Mouse (Mus musculus) mammary gland, adult 2 months (tissue): ENCODE results near the gene Abhd17a. TPM values are rescaled to one million over a fixed set of nuclear protein-coding genes. Genes with fewer than 3 reads are reported as not detected.

Experiments
- polyA plus RNA-seq: library from polyadenylated mRNA; depleted of rRNA; stranded (reverse); fragments of >200 nt; gene quantifications from 2 replicates; pipeline ENCODE4 v1.2.3, GENCODE M21; 2012; ENCODE audit warnings: low replicate concordance; rRNA removed

The Abhd17a gene
- 205 and 464 TPM in 2 replicates for polyA plus RNA-seq

DNA sequence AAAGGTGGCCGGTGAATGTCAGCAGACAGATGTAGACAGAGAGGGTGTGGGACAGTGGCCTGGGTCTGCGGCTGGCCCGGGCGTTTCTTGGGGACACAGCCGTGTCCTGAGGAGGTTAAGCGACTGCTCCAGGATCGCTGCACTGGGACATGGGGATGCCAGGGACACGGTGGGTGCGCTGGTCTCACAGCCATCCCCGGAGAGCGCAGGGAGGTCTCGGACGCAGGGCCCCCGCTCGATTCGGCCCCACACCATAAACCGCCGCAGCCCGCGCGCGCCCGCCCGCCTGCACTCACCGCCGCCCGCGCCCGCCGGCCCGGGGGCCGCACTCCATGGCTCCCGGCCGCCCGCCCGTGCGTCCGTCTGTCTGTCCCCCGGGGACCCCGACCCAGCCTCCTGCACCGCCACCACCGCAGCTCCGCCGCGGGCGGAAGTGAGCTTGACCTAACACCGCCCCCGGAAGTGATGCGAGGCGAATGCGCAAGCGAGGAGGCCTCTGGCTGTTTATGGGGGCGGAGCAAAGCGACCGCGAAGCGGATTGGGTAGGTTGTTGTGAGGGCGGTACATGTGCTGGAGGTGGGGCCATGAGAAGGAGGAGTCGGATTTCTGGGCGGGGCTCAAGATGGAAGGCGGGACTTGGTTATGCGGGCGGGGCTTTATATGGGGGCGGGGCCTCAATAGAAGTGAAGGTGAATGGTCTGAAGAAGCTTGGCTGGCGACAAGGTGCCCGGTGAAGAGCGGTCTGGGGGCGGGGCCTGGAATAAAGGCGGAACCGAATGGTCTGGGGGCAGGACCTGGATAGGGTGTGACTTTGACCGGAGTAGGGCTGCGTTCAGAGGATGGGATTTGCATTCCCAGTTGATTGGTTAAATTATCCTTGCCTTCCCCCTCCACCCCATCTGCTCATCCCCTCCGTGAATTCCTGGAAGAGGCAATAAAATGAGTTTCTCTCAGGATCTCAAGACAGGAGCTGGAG is at the start of gene Abhd17a:
Gene Abhd17a (minus strand): TSS at position 463 of the 976 bp plus-strand sequence.

DNA sequence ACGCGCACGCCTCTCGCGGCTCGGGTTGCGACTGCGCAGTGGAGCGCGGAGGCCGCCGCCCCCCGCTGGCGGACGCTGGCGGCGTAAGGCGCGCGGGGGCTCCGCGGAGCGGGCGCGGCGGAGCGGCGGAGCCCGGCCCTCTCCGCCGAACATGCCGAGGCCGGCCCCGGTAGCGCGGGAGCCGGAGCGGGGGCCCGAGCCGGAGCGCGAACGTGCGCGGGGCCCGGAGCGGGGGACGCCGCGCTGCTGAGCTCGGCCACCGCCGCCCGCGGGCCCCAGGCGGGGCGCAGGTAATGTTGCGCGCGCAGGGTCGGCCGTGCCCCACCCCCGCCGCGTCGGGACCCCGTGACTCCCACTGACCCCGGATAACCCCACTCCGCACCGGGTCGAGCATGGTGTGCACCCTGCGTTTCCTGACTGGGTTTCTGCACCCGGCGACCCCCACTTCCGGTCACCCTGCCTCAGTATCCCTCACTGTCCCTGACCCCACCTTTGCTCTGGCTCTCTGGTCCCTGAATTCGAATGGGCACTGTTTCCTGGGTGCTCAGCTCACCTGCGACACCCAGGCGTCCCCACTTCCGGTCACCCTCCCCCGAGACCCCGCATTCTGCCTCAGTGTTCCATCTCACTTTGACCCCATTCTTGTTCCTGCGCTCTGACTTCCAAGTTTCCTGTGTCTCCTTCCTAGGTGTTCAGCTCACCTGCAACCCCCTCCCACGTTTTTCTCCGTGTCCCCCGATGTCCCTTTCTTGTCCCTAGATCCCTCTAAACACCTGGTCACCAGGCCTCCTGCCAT is 32.7 kb upstream of the Abhd17a start, which contains the start of gene Csnk1g2:
Gene Csnk1g2 (plus strand): TSS at position 178 of the 796 bp plus-strand sequence.

DNA sequence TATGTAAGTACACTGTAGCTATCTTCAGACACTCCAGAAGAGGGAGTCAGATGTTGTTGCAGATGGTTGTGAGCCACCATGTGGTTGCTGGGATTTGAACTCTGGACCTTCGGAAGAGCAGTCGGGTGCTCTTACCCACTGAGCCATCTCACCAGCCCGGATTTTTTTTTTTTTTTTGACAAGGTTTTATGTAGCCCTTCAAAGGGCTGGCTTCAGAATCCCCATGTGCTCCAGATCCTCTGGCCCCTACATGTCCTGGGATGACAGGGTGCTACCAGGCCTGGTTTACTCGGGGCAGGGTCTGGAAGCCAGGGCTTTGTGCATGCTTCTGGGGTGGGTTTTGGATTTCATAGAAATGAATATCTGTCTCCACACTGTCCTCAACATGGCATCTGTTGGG is 15.6 kb upstream of the Abhd17a start, which contains the start of gene Gm49322:
Gene Gm49322 (plus strand): TSS at position 301 of the 400 bp plus-strand sequence.

GRCm38 (mm10) chr10:80602698-80603325 is 12.7 kb upstream of the Abhd17a start, which contains the start of the genes Scamp4 and Adat3:
Gene Scamp4, plus strand, starts transcription at chr10:80602872.
Gene Adat3, plus strand, starts transcription at chr10:80602880.

DNA sequence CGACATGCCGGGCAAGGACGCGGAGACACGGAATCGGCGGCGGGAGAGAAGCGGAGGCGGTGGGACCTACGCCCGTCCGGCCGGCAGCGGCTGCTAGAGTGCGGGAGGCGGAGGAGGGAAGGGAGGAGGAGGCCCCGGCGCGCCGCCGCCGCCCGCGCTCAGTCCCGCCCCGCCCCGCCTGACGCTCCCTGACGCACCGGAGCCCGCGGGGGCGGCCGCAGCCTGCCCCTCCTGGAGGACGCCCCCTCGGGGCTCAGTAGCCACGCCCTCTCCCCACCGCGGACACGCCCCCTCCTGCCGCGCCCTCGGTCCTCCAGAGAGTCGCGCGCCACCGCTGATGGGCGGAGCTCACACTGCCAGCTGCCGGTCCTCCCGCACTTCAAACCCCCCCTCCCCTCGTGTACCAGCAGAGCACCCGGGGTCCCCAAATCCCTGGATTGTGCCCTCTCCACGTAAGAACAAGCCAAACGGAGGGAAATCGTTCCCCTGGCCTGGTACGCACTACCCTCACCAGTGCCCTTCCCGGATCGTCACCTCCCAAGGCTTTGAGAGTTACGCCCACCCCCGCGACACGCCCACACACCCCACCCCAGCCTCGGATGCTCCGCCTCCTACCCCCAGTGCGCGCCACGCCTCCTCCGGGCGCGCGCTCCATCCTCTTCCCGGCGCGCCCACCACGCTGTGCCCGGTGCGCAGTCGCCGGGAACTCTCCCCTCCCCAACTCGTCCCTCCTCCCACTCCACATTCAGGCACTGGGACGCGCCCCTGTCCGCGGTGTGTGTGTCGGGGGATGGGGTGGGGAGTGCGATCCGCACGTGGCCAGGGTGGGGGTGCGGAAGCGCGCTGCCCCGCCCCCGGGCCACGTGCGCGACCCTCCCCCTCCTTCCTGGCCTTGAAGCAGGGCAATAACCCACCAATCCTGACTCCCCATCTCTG is 12.7 kb downstream of the Abhd17a start, which contains the start of gene Klf16:
Gene Klf16 (minus strand): TSS at position 127 of the 936 bp plus-strand sequence.

GRCm38 (mm10) chr10:80561116-80561944 is 28.8 kb downstream of the Abhd17a start, which contains the start of gene Rexo1:
Gene Rexo1, minus strand, starts transcription at chr10:80561560.

GRCm38 (mm10) chr10:80538710-80539394 is 51.3 kb downstream of the Abhd17a start, which contains the start of gene Atp8b3:
Gene Atp8b3, minus strand, starts transcription at chr10:80539124.

Other genes starting within 250 kb of the Abhd17a start
- gene Adamtsl5, start 241.9 kb downstream of the Abhd17a start, polyA plus RNA-seq = 47.3 and 58.2 TPM in 2 replicates
- 2.2 and 3.0 TPM in 2 replicates for gene Plk5, start 233.9 kb downstream of the Abhd17a start, polyA plus RNA-seq
- 13.8 and 47.5 TPM in 2 replicates for gene Mex3d, start 202.7 kb downstream of the Abhd17a start, polyA plus RNA-seq
- gene Mbd3, start 190.8 kb downstream of the Abhd17a start, polyA plus RNA-seq = 134 and 161 TPM in 2 replicates
- gene Uqcr11, start 183.5 kb downstream of the Abhd17a start, polyA plus RNA-seq = 1,950 and 2,616 TPM in 2 replicates
- gene Tcf3, start 156.7 kb downstream of the Abhd17a start, polyA plus RNA-seq = 78.7 and 199 TPM in 2 replicates
- not detected in 2 replicates for gene Onecut3, start 95.5 kb downstream of the Abhd17a start, polyA plus RNA-seq
- 0.05 and 0.06 TPM in 2 replicates for gene Atp8b3, start 51.2 kb downstream of the Abhd17a start, polyA plus RNA-seq
- gene Rexo1, start 28.8 kb downstream of the Abhd17a start, polyA plus RNA-seq = 51.6 and 93.8 TPM in 2 replicates
- 17.2 and 59.7 TPM in 2 replicates for gene Klf16, start 13.0 kb downstream of the Abhd17a start, polyA plus RNA-seq
- 135 and 145 TPM in 2 replicates for gene Scamp4, start 12.5 kb upstream of the Abhd17a start, polyA plus RNA-seq
- gene Adat3, start 12.5 kb upstream of the Abhd17a start, polyA plus RNA-seq = 11.8 and 32.4 TPM in 2 replicates
- gene Gm49322, start 15.7 kb upstream of the Abhd17a start, polyA plus RNA-seq = 2.7 and 3.6 TPM in 2 replicates
- gene Csnk1g2, start 32.5 kb upstream of the Abhd17a start, polyA plus RNA-seq = 181 and 382 TPM in 2 replicates
- 87.3 and 118 TPM in 2 replicates for gene Btbd2, start 66.7 kb upstream of the Abhd17a start, polyA plus RNA-seq
- gene Mknk2, start 87.8 kb upstream of the Abhd17a start, polyA plus RNA-seq = 740 and 1,180 TPM in 2 replicates
- gene Mob3a, start 111.6 kb upstream of the Abhd17a start, polyA plus RNA-seq = 80.9 and 125 TPM in 2 replicates
- gene Izumo4, start 111.8 kb upstream of the Abhd17a start, polyA plus RNA-seq = 46.0 and 58.0 TPM in 2 replicates
- gene Ap3d1, start 151.9 kb upstream of the Abhd17a start, polyA plus RNA-seq = 127 and 144 TPM in 2 replicates
- 18.6 and 59.0 TPM in 2 replicates for gene Dot1l, start 164.9 kb upstream of the Abhd17a start, polyA plus RNA-seq
- 28.5 and 70.7 TPM in 2 replicates for gene Sf3a2, start 207.9 kb upstream of the Abhd17a start, polyA plus RNA-seq
- 48.7 and 79.2 TPM in 2 replicates for gene Plekhj1, start 208.3 kb upstream of the Abhd17a start, polyA plus RNA-seq
- 0.47 and 3.1 TPM in 2 replicates for gene Amh, start 214.9 kb upstream of the Abhd17a start, polyA plus RNA-seq
- gene Jsrp1, start 223.2 kb upstream of the Abhd17a start, polyA plus RNA-seq = 0.38 and 44.2 TPM in 2 replicates
- 1,126 and 1,128 TPM in 2 replicates for gene Oaz1, start 236.3 kb upstream of the Abhd17a start, polyA plus RNA-seq